Mouse (Mus musculus) erythroblast, embryonic 14.5 days (primary cell): Measurements from ENCODE around the gene Mtus2.

Experiments
- GATA1 ChIP-seq: IDR thresholded peaks from 2 replicates; pipeline ENCODE4 v1.6.1; 2012; ENCODE audit warnings: low read length, inconsistent platforms, mixed read lengths
- TAL1 ChIP-seq: IDR thresholded peaks from 3 replicates; pipeline ENCODE4 v1.6.1; 2012; ENCODE audit warnings: low read length, inconsistent platforms, mixed read lengths

DNA sequence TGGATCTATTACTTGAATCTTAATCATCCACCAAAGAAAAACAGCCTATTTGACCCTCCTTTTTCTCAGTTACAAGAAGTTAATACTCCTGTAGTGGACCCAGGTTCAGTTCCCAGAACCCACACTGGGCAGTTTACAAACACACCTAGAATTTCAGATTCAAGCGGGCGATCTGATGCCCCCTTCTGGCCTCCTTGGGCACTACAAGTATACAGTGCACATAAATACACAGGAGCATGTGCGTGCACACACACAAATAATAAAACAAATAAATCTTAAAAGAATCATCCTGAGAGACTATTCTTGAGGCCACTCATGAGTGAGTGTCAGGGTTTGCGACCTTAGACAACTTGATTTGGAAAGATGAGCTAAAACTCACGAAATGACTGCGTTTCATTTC lies 150.2 kb downstream of the Mtus2 start:
- no peak for TF ChIP-seq GATA1
- TF ChIP-seq TAL1: no peak
